Mouse (Mus musculus) ovary, postnatal 36 days (tissue): ENCODE measurements around the gene Ampd3.

Experiments
- DNase-seq: peaks from one replicate; pipeline ENCODE4 v3.0.0; 2022; ENCODE audit warnings: low spot score, mixed read lengths

Gene Ampd3

GRCm38 (mm10) chr7:110770949-110771348 lies 2.9 kb downstream of the Ampd3 start:
- no peak for DNase-seq

- no peak for DNase-seq
These were observed 4.3 kb downstream of the Ampd3 start for GRCm38 (mm10) chr7:110772343-110772742.

- DNase-seq, result peak; percentile 53
These were observed 5.4 kb downstream of the Ampd3 start for GRCm38 (mm10) chr7:110773204-110774002.

GRCm38 (mm10) chr7:110774077-110774476 lies 6.1 kb downstream of the Ampd3 start:
- DNase-seq, result no peak

- no peak for DNase-seq
These were observed 6.7 kb downstream of the Ampd3 start for GRCm38 (mm10) chr7:110774674-110775073.

- no peak for DNase-seq
These were observed 9.4 kb downstream of the Ampd3 start for GRCm38 (mm10) chr7:110777146-110778001.

GRCm38 (mm10) chr7:110778933-110779332 lies 10.9 kb downstream of the Ampd3 start:
- DNase-seq, result no peak

GRCm38 (mm10) chr7:110779605-110780111 lies 11.7 kb downstream of the Ampd3 start:
- no peak for DNase-seq

- DNase-seq, result no peak
These were observed 12.5 kb downstream of the Ampd3 start for GRCm38 (mm10) chr7:110780520-110780919.

GRCm38 (mm10) chr7:110781231-110781711 lies 13.3 kb downstream of the Ampd3 start:
- DNase-seq, result no peak

- DNase-seq, result no peak
These were observed 14.1 kb downstream of the Ampd3 start for GRCm38 (mm10) chr7:110782135-110782534.

- no peak for DNase-seq
These were observed 15.0 kb downstream of the Ampd3 start for GRCm38 (mm10) chr7:110782845-110783478.

GRCm38 (mm10) chr7:110784965-110785364 lies 17.0 kb downstream of the Ampd3 start:
- DNase-seq, result no peak

GRCm38 (mm10) chr7:110785741-110786146 lies 17.7 kb downstream of the Ampd3 start:
- DNase-seq, result no peak

GRCm38 (mm10) chr7:110787310-110787709 lies 19.3 kb downstream of the Ampd3 start:
- DNase-seq, result no peak

GRCm38 (mm10) chr7:110790878-110791277 lies 22.9 kb downstream of the Ampd3 start:
- peak; percentile 37 for DNase-seq

- peak; percentile 62 for DNase-seq
These were observed 24.2 kb downstream of the Ampd3 start for GRCm38 (mm10) chr7:110792201-110792600.

GRCm38 (mm10) chr7:110792834-110793233 lies 24.8 kb downstream of the Ampd3 start:
- DNase-seq, result no peak

GRCm38 (mm10) chr7:110794722-110795121 lies 26.7 kb downstream of the Ampd3 start:
- DNase-seq, result no peak

- DNase-seq, result no peak
These were observed 28.5 kb downstream of the Ampd3 start for GRCm38 (mm10) chr7:110796367-110797051.

- DNase-seq, result no peak
These were observed 29.9 kb downstream of the Ampd3 start for GRCm38 (mm10) chr7:110797722-110798409.
